Mouse (Mus musculus) heart, postnatal 0 days (tissue): ENCODE results near the gene Ggnbp2.

ENCODE experiments used
- CTCF ChIP-seq: IDR thresholded peaks from 2 replicates; pipeline ENCODE4 v1.5.1; 2016; ENCODE audit warnings: antibody characterized with exemption, control low read depth, low read depth
- EP300 ChIP-seq: IDR thresholded peaks from 2 replicates; pipeline ENCODE4 v1.6.1; 2016; ENCODE audit warnings: antibody characterized with exemption, low read depth

- TF ChIP-seq EP300 (no peak), CTCF (no peak)
Observed at GRCm38 (mm10) chr11:84804373-84804772, 66.2 kb downstream of the Ggnbp2 start.
